Mouse (Mus musculus) kidney, postnatal 25 days (tissue): ENCODE data around the gene Grik4.
A peak's percentile ranks its signal among the peaks of the same experiment; 100 is the strongest.

Source experiments
- DNase-seq, 2 experiments: peaks; one replicate each; pipeline ENCODE4 v3.0.0; 2021; ENCODE audit warnings: mixed read lengths in 2 of 2

The Grik4 gene

DNA sequence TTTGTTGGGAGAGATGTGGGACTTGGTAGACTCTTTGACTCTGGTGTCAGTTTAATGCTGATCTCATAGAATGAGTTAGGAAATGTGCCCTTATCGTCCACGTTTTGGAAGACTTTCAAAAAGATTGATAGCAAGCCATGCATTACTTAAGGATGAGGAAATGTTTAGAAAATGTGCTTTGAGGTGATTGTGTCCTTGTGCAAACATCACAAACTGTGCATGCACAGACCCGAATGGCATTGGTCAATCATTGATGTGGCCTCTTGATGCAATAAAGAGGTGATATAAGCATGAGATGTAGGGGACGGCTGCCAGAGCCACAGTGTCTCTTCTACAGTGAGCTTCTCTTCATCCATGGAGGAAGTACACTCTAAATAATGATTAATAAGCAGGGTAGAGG is 457.4 kb downstream of the Grik4 start:
- DNase-seq, result no peak

DNA sequence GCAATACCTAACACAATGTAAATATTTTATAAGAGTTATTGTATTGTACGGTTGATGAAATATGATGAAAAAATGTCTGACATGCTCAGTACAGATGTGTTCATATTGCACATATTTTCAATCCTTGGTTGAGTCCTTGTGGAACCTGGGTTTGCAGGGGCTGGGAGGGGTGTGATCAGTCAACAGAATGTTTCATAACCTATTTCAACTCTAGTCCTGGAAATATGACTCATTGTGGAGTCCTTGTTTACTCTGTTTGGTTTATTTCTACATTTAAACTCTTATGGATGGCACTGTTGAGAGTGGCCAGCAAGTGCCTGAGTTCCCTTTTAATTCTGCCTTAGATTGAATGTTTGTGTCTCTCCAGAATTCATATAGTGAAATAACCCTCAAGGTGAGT is 459.6 kb downstream of the Grik4 start:
- no peak for DNase-seq

DNA sequence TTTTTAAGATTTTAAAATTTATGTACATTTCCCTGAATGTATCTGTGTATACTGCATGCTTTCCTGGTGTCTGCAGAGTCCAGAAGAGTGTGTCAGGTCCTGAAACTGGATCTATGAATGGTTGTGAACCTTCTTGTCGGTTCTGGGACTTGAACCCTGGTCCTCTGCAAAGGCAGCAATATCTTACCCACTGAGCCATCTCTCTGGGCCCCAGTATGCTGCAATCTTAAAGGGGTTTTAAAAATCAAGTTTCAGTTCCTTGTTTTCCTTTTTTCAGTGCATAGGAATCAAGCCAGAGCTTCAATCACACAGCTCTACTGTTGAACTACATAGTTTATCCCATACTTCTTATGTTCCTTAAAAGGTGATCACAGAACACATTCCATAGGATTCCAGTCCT is 461.3 kb downstream of the Grik4 start:
- no peak for DNase-seq

DNA sequence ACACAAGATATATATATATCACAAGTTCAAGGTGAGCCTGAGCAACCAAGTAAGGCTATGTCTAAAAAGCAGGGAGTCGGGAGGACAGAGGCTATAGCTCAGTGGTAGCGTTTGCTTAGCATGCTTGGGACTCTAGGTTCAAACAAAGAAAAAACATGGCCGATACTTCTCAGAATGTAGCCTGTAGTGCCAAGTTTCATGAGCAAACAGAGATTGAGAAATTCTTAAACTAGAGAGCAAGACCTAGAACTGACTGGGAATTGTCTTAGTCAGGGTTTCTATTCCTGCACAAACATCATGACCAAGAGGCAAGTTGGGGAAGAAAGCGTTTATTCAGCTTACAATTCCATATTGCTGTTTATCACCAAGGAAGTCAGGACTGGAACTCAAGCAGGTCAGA is 468.1 kb downstream of the Grik4 start:
- DNase-seq, result no peak

DNA sequence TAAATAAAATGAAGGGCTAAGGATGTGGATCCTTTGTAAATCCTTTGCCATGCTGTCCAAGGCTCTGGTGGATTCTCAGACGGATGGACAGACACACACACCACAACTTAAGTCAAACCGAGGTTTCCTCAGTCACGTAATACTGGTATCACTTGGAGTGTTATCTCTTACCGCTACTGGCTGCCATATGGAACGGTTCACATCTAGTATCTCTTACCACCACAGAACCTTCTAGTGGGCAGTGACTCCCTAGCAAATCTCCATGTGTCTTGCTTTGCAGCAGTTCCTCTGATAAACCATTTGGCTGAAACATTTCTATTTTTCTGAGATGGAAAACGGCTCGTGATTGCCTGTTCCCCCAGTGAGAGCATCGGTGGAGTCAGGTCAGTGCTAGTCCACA is 470.0 kb downstream of the Grik4 start:
- no peak for DNase-seq

DNA sequence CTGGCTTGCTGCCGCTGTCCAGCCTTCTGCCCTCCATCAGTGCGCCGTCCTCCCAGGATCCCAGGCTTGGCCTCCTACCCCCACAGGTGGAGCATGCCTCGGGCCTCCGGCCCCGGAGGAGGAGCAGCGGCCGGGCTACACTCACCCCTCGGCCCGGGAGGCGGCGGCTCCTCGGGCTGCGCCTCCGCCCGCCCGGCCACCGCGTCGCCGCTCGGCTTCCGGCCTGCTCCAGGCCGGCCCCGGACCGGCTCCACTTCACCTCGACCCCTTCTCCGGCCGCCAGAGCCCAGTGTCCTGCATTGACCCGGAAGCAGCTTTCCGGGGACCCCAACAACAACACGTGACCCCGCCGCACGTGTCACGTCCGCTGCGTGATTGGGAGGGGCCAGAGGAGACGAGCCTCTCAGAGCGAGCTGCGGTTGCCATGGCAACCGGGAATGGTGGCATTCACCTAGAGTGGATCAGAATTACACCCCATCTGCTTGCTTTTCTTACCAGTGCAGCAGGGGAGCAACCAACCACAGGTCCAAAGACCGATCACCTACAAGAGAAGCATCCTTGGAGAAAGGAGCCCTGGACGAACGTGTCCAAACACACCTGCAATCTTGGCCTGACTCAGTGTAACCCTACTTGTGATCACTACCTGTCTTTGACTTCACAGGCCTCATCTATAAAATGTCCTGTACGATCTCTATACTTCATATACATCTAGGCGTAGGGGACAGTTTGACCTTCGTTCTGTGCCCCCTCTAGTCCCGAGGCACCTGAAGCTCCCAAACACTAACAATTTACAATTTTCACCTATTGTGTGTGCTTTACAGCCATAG is 472.2 kb downstream of the Grik4 start:
- DNase-seq, result peak; percentile 94 to 98

DNA sequence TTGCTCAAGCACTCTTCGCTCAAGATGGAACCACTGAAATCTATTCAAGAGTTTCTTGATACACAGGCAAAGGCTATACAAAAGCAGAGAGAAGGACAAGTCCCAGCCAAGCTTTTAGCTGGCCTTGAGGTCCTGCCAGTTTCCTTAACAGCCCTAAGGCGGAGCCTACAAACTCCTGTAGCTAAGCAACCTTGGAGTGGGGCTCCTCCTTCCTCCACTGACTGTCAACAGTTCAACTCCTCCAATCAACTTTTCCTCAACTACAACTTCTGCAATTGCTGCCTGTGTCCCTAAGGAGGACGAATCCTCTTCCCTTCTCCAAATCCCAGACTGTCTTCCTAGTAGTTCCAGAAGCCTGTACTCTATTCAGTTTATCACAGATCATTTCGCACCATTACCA is 473.1 kb downstream of the Grik4 start:
- DNase-seq, result peak; percentile 73 to 86

DNA sequence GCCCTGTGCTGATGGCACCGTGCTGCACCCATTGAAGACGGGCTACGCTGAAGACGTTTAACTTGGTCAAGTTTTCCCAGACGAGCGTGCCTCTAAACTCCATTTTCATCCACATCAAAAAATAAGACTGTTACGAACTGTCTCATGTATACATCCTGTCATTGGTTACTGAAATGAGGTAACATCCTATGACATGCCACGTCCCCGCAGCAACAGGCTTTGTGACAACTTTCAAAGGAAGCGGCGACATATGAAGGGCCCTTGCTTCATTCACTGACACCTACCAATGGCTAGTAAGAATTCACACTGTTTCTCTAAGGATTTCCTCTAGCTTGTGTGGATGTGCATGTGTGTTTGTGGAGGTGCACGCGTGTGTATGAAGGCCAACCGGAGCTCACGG is 475.0 kb downstream of the Grik4 start:
- no peak for DNase-seq

DNA sequence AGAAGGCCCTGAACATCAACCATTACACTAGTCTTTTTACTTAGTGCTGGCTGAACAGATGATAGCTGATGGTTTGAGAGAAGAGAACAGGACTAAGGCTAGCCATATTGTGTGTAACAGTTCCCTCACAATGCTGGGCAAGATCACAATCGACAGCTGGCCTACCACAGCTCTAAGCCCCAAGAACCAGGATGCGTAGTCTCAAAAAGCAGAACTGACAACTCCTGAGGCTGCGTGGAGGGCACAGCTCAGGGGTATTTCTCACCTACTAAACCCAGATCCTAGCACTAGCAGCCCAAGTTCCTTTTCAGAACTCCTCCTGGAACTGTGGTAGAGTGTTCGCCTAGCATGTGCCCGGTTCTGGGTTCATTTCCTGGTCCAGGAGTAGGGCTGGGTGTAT is 475.9 kb downstream of the Grik4 start:
- no peak for DNase-seq
